15 mouse cellular contexts compared by ENCODE assay signal in genomic region chr7:120123776-120124175, GRCm38 (mm10). TPM values are rescaled to one million over a fixed set of nuclear protein-coding genes. Genes with fewer than 3 reads are reported as not detected.
DNase-seq lines count a peak whose midpoint lies in the region; ATAC-seq and TF ChIP-seq lines count a peak whose summit lies in the region.
"Had no signal": no experiment of that assay in that cellular context is flagged by ENCODE, and none has a peak within 500 bp of the region (broad histone marks: within the 10 kb centered on the region; RNA-seq: fewer than 3 reads in every experiment).

No protein-coding gene starts in this region.

- H3K4me1 ChIP-seq in intestine, embryonic 16.5 days (ENCODE audit: control insufficient read depth, insufficient read depth, low read length), result 0 out of 2 replicates have a peak, but pooled peaks cover 9% of the 10 kb centered on the region
- H3K4me1 ChIP-seq in intestine, postnatal 0 days (replicated peaks; ENCODE audit: control insufficient read depth, insufficient read depth, low read length), result no peaks in the 10 kb centered on the region
- H3K4me1 ChIP-seq in hindbrain, embryonic 12.5 days, result peaks cover 17% of the 10 kb centered on the region
- H3K4me1 ChIP-seq: liver, embryonic 12.5 days had no signal

- peak; percentile 59 for DNase-seq in adrenal gland, postnatal 14 days
- DNase-seq in adrenal gland, adult 8-10 months, result no peak
- peak; percentile 29 to 38 for DNase-seq in gastrocnemius, postnatal 36 days
- DNase-seq in lung, postnatal 14 days, result peak; percentile 62
- DNase-seq: cerebellum, adult 9-11 months; kidney, adult 18-20 months had no signal

- H3K4me3 ChIP-seq in intestine, embryonic 16.5 days (ENCODE audit: low read length), result no peak overlapping the region
- H3K4me3 ChIP-seq in intestine, postnatal 0 days (ENCODE audit: low read depth, low read length), result no peak overlapping the region
- H3K4me3 ChIP-seq in hindbrain, embryonic 12.5 days, result no peak overlapping the region
- H3K4me3 ChIP-seq: layer of hippocampus, adult 2 months; liver, embryonic 12.5 days; midbrain, embryonic 10.5 days; myocyte had no signal

- WGBS in intestine, embryonic 16.5 days, result 64% methylated on average over 4 of the region's 4 CpGs
- WGBS in intestine, postnatal 0 days, result 61% methylated on average over 4 of the region's 4 CpGs
- WGBS in hindbrain, embryonic 12.5 days, result 89% methylated on average over 4 of the region's 4 CpGs

- peak; percentile 11; the same call in 1 of the 2 replicates for ATAC-seq in intestine, embryonic 16.5 days
- no peak for ATAC-seq in intestine, postnatal 0 days
- ATAC-seq in hindbrain, embryonic 12.5 days (ENCODE audit: low FRiP score), result no peak
- ATAC-seq in activated CD4-positive, CD25-positive, alpha-beta regulatory T cell, adult 4 months, result no peak

- H3K9ac ChIP-seq in intestine, embryonic 16.5 days (ENCODE audit: low read depth, low read length), result no peak overlapping the region
- H3K9ac ChIP-seq in intestine, postnatal 0 days (ENCODE audit: low read depth, low read length), result no peak overlapping the region
- H3K9ac ChIP-seq in hindbrain, embryonic 12.5 days, result no peak overlapping the region
- H3K9ac ChIP-seq: liver, embryonic 12.5 days had no signal

- no peak overlapping the region for H3K4me2 ChIP-seq in intestine, embryonic 16.5 days (ENCODE audit: low read depth, low read length)
- H3K4me2 ChIP-seq in intestine, postnatal 0 days (replicated peaks; ENCODE audit: low read depth), result no peak overlapping the region
- H3K4me2 ChIP-seq in hindbrain, embryonic 12.5 days (replicated peaks), result no peak overlapping the region
- H3K4me2 ChIP-seq: liver, embryonic 12.5 days had no signal

- TF ChIP-seq CTCF in intestine, postnatal 0 days (IDR thresholded peaks at IDR 0.05; ENCODE audit: low read depth), result no peak

- H3K27me3 ChIP-seq in intestine, embryonic 16.5 days (replicated peaks; ENCODE audit: control insufficient read depth, insufficient read depth, low read length), result no peaks in the 10 kb centered on the region
- H3K27me3 ChIP-seq in intestine, postnatal 0 days (replicated peaks; ENCODE audit: control insufficient read depth, insufficient read depth, low read length), result no peaks in the 10 kb centered on the region
- no peaks in the 10 kb centered on the region for H3K27me3 ChIP-seq in hindbrain, embryonic 12.5 days
- H3K27me3 ChIP-seq: liver, embryonic 12.5 days had no signal

- no peaks in the 10 kb centered on the region for H3K9me3 ChIP-seq in intestine, embryonic 16.5 days (ENCODE audit: control insufficient read depth, low read length)
- no peaks in the 10 kb centered on the region for H3K9me3 ChIP-seq in intestine, postnatal 0 days (ENCODE audit: control insufficient read depth)
- H3K9me3 ChIP-seq in hindbrain, embryonic 12.5 days (replicated peaks), result no peaks in the 10 kb centered on the region
- H3K9me3 ChIP-seq: liver, embryonic 12.5 days; midbrain, embryonic 10.5 days had no signal

- H3K36me3 ChIP-seq in intestine, embryonic 16.5 days (ENCODE audit: control insufficient read depth, insufficient read depth, low read length), result no peaks in the 10 kb centered on the region
- peaks cover 11% of the 10 kb centered on the region for H3K36me3 ChIP-seq in intestine, postnatal 0 days (ENCODE audit: control insufficient read depth, insufficient read depth)
- H3K36me3 ChIP-seq in hindbrain, embryonic 12.5 days, result no peaks in the 10 kb centered on the region
- H3K36me3 ChIP-seq: liver, embryonic 12.5 days had no signal

- intact Hi-C loops in gastrocnemius, postnatal 36 days (cut with DNase I), result loop anchor here (2.0 kb wide), 1 partner anchor 79 kb away; the partner anchor contains the start of genes Abca14 and Crym

- no peak overlapping the region for H3K27ac ChIP-seq in intestine, embryonic 16.5 days (ENCODE audit: low read length)
- no peak overlapping the region for H3K27ac ChIP-seq in intestine, postnatal 0 days (ENCODE audit: low read depth, low read length)
- no peak overlapping the region for H3K27ac ChIP-seq in hindbrain, embryonic 12.5 days
- H3K27ac ChIP-seq: liver, embryonic 12.5 days; midbrain, embryonic 10.5 days had no signal

RNA-seq across cellular contexts. Expression of gene Zp2, which starts 21.3 kb away (rescaled TPM):
- total RNA-seq in adrenal gland, postnatal 14 days (2021), result not detected in 2 replicates
- not detected for total RNA-seq in adrenal gland, adult 8-10 months (2022)
- not detected in 2 replicates for polyA plus RNA-seq in intestine, embryonic 16.5 days (2015; fragmentation: Nextera tagmentation; extraction: Ambion mirVana)
- 0.18 and 0.31 TPM in 2 replicates for polyA plus RNA-seq in intestine, postnatal 0 days (2015; fragmentation: Nextera tagmentation; extraction: Ambion mirVana)
- total RNA-seq in gastrocnemius, postnatal 36 days (2021), result under 1 TPM; 0.17 to 0.33 TPM
- polyA plus RNA-seq in hindbrain, embryonic 12.5 days (2016; fragmentation: Nextera tagmentation; extraction: Ambion mirVana), result not detected in 2 replicates
- not detected for polyA plus RNA-seq in activated CD4-positive, CD25-positive, alpha-beta regulatory T cell, adult 4 months (2017; shearing (Covaris generic))
- polyA plus RNA-seq: heart, embryonic 16.5 days; liver, embryonic 12.5 days; midbrain, embryonic 10.5 days had no signal

RNA-seq across cellular contexts. Expression of gene Tmem159, which starts 21.6 kb away (rescaled TPM):
- total RNA-seq in adrenal gland, postnatal 14 days (2021), result 46.4 and 59.7 TPM in 2 replicates
- total RNA-seq in adrenal gland, adult 8-10 months (2022), result 100 to 1,000 TPM in 3 of 4 experiments, 10 to 100 TPM in 1; 95.7 to 156 (median 129) TPM
- polyA plus RNA-seq in intestine, embryonic 16.5 days (2015; fragmentation: Nextera tagmentation; extraction: Ambion mirVana), result 25.3 and 28.1 TPM in 2 replicates
- 21.6 and 22.9 TPM in 2 replicates for polyA plus RNA-seq in intestine, postnatal 0 days (2015; fragmentation: Nextera tagmentation; extraction: Ambion mirVana)
- 1 to 10 TPM; 8.1 to 8.3 TPM for total RNA-seq in gastrocnemius, postnatal 36 days (2021)
- 18.7 and 20.7 TPM in 2 replicates for polyA plus RNA-seq in hindbrain, embryonic 12.5 days (2016; fragmentation: Nextera tagmentation; extraction: Ambion mirVana)
- 1 to 10 TPM; 3.0 to 3.8 TPM for polyA plus RNA-seq in activated CD4-positive, CD25-positive, alpha-beta regulatory T cell, adult 4 months (2017; shearing (Covaris generic))

RNA-seq across cellular contexts. Expression of gene Dnah3, which starts 28.7 kb away (rescaled TPM):
- not detected in 2 replicates for total RNA-seq in adrenal gland, postnatal 14 days (2021)
- total RNA-seq in adrenal gland, adult 8-10 months (2022), result under 1 TPM in 3 of 4 experiments, not detected in 1; 0.06 to 0.11 (median 0.06) TPM
- not detected in 2 replicates for polyA plus RNA-seq in intestine, embryonic 16.5 days (2015; fragmentation: Nextera tagmentation; extraction: Ambion mirVana)
- polyA plus RNA-seq in intestine, postnatal 0 days (2015; fragmentation: Nextera tagmentation; extraction: Ambion mirVana), result not detected in 2 replicates
- under 1 TPM; 0.10 to 0.17 TPM for total RNA-seq in gastrocnemius, postnatal 36 days (2021)
- polyA plus RNA-seq in hindbrain, embryonic 12.5 days (2016; fragmentation: Nextera tagmentation; extraction: Ambion mirVana), result 0.10 and 0.26 TPM in 2 replicates
- polyA plus RNA-seq in activated CD4-positive, CD25-positive, alpha-beta regulatory T cell, adult 4 months (2017; shearing (Covaris generic)), result under 1 TPM in 1 of 2 experiments, not detected in 1; 0.19 TPM
- polyA plus RNA-seq: liver, embryonic 12.5 days; midbrain, embryonic 10.5 days had no signal

RNA-seq across cellular contexts. Expression of gene Anks4b, which starts 49.9 kb away (rescaled TPM):
- 0.26 and 2.1 TPM in 2 replicates for total RNA-seq in adrenal gland, postnatal 14 days (2021)
- total RNA-seq in adrenal gland, adult 8-10 months (2022), result under 1 TPM; 0.07 to 0.49 (median 0.37) TPM
- 15.7 and 15.9 TPM in 2 replicates for polyA plus RNA-seq in intestine, embryonic 16.5 days (2015; fragmentation: Nextera tagmentation; extraction: Ambion mirVana)
- polyA plus RNA-seq in intestine, postnatal 0 days (2015; fragmentation: Nextera tagmentation; extraction: Ambion mirVana), result 23.0 and 29.2 TPM in 2 replicates
- total RNA-seq in gastrocnemius, postnatal 36 days (2021), result under 1 TPM in 1 of 2 experiments, not detected in 1; 0.07 TPM
- polyA plus RNA-seq in hindbrain, embryonic 12.5 days (2016; fragmentation: Nextera tagmentation; extraction: Ambion mirVana), result not detected in 2 replicates
- not detected for polyA plus RNA-seq in activated CD4-positive, CD25-positive, alpha-beta regulatory T cell, adult 4 months (2017; shearing (Covaris generic))
- polyA plus RNA-seq: midbrain, embryonic 10.5 days; myocyte had no signal
